Mouse (Mus musculus) spleen, postnatal 36 days (tissue): ENCODE results near the gene Lgi4.

Experiments used
- DNase-seq, 2 experiments: peaks; one replicate each; pipeline ENCODE4 v3.0.0; 2022; ENCODE audit warnings: low spot score in 2 of 2, mixed read lengths in 1 of 2

The Lgi4 gene

GRCm38 (mm10) chr7:31076492-31076891 lies 17.4 kb downstream of the Lgi4 start, which contains the start of gene Fxyd3:
Gene Fxyd3 (minus strand): TSS chr7:31076704.
- no peak for DNase-seq

- no peak for DNase-seq
Observed at GRCm38 (mm10) chr7:31077470-31077869, 18.3 kb downstream of the Lgi4 start.

- DNase-seq = peak in 1 of 2 experiments; percentile 35
Observed at GRCm38 (mm10) chr7:31077885-31078445, 18.8 kb downstream of the Lgi4 start.

- no peak for DNase-seq
Observed at GRCm38 (mm10) chr7:31079670-31080069, 20.5 kb downstream of the Lgi4 start.

- DNase-seq = no peak
Observed at GRCm38 (mm10) chr7:31080611-31081010, 21.5 kb downstream of the Lgi4 start.

- DNase-seq = no peak
Observed at GRCm38 (mm10) chr7:31081106-31081505, 22.0 kb downstream of the Lgi4 start.

- DNase-seq = no peak
Observed at GRCm38 (mm10) chr7:31082106-31082505, 23.0 kb downstream of the Lgi4 start.

- no peak for DNase-seq
Observed at GRCm38 (mm10) chr7:31082831-31083588, 23.9 kb downstream of the Lgi4 start.

GRCm38 (mm10) chr7:31084140-31084539 lies 25.0 kb downstream of the Lgi4 start:
- DNase-seq = no peak

GRCm38 (mm10) chr7:31085171-31085570 lies 26.0 kb downstream of the Lgi4 start:
- DNase-seq = no peak

- no peak for DNase-seq
Observed at GRCm38 (mm10) chr7:31086175-31086755, 27.1 kb downstream of the Lgi4 start.

GRCm38 (mm10) chr7:31087262-31087661 lies 28.1 kb downstream of the Lgi4 start:
- no peak for DNase-seq

GRCm38 (mm10) chr7:31088206-31088605 lies 29.1 kb downstream of the Lgi4 start:
- no peak for DNase-seq

- DNase-seq = peak; percentile 66 to 74
Observed at GRCm38 (mm10) chr7:31089721-31090120, 30.6 kb downstream of the Lgi4 start.

- no peak for DNase-seq
Observed at GRCm38 (mm10) chr7:31094774-31095501, 35.8 kb downstream of the Lgi4 start.

GRCm38 (mm10) chr7:31096892-31097564 lies 37.9 kb downstream of the Lgi4 start:
- DNase-seq = no peak

GRCm38 (mm10) chr7:31097583-31098248 lies 38.6 kb downstream of the Lgi4 start:
- DNase-seq = peak; percentile 88 to 91

- no peak for DNase-seq
Observed at GRCm38 (mm10) chr7:31098697-31099611, 39.8 kb downstream of the Lgi4 start.

GRCm38 (mm10) chr7:31099612-31099982 lies 40.5 kb downstream of the Lgi4 start:
- DNase-seq = no peak

- no peak for DNase-seq
Observed at GRCm38 (mm10) chr7:31100786-31101185, 41.6 kb downstream of the Lgi4 start.
